Mouse (Mus musculus) adrenal gland, postnatal 4 days (tissue): ENCODE measurements at regions not wholly inside any gene's neighbourhood (a gene's known extent, or its start where the extent isn't known, plus 50 kb on each side); places are given as distances from the start of the nearest gene placed in this dataset.
A peak's percentile ranks its signal among the peaks of the same experiment; 100 is the strongest.

Experiments
- DNase-seq, 2 experiments: peaks; one replicate each; pipeline ENCODE4 v3.0.0; 2021 to 2022; ENCODE audit warnings: low spot score in 2 of 2, mixed read lengths in 2 of 2

DNA sequence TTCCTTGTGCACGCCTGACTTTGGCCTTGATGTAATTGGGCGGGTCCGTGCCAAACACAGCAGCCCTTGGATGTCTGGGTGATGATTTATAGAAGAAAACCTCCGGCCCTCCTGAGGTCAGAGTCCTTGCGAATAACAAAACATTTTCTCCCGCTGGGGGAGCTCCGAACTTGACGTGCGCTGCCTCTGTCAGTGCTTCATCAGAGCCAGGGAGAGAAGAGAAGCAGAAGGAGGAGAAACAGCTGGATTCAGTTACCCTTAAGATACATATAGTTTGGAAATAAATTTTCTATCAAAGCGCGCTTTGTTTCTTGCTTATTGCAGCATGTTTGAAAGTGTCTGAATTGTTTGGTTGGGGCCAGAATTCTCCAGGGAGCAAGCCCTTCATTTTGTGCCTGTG is 225.2 kb upstream of the Myocd start:
- peak; percentile 7 to 43 for DNase-seq

DNA sequence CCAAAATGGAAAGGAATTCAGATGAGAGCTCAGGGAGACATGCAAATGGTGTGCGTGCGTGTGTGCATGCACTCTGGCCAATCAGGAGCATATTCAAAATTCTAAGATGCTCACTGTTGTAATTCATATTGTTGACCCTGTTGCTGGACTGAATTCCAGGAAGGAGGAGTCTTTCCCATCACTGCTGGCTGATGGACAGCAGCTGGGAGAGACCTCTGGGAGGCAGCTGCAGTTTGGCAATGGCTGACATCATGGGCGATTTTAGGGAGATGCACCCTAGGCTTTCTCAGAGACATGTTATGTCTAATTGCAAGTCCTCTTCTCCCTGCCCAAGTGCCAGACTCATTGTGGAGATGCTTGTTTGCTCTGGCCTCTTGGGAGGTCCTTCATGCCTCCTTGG is 220.6 kb upstream of the Myocd start:
- DNase-seq, result no peak

DNA sequence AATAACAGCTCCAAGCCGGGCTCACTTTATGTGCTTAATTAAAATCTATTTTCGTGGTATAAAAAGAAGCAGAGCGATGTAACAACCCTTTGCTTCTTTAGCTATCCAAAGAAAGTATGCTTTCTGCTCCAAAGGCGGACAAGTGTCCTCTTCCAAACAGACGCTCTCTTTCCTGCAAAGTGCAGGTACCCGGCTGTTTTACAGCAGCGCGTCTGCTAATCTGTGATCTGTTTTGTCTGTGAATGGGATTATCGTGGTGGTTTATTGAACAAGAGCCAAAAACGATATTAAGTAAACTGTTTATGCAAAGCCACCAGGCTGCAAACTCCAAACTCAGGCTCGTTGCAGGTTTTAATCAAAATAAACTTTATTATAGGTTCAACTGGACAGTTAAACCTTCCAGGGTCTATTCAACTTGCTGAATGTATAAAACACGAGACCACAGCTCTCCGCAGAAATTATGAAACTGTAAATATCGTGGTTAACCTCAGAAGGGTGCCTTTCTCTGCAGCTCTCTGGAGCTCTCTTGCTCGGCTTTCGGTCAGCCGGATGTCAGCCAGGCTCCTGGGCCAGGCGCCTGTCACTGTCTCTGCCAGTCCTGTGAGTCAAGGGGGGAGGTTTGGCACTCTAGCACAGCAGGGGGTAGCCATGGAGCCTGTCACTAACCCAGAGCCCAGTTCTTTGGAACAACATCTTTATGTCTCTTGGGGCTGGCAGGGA is 206.2 kb upstream of the Myocd start:
- no peak for DNase-seq

DNA sequence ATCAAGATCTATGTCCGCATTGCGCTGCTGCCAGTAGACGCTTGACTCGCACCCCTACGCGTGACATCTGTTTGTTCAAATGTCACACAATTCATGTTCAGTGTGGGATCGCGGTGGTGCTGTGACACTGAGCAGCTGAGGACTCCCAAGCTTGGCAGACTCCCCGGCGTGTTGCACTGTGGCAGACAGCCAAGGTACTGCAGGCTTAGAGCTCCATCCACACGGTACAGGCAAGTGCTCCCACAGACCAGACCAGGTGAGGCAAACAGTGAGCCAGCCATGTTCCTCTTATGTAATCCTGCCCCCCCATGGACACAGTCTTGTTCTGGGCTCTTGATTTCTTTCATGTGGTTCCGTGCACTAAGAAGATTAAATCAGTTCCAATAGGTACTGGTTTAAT is 205.5 kb upstream of the Myocd start:
- DNase-seq, result peak in 1 of 2 experiments; percentile 22

DNA sequence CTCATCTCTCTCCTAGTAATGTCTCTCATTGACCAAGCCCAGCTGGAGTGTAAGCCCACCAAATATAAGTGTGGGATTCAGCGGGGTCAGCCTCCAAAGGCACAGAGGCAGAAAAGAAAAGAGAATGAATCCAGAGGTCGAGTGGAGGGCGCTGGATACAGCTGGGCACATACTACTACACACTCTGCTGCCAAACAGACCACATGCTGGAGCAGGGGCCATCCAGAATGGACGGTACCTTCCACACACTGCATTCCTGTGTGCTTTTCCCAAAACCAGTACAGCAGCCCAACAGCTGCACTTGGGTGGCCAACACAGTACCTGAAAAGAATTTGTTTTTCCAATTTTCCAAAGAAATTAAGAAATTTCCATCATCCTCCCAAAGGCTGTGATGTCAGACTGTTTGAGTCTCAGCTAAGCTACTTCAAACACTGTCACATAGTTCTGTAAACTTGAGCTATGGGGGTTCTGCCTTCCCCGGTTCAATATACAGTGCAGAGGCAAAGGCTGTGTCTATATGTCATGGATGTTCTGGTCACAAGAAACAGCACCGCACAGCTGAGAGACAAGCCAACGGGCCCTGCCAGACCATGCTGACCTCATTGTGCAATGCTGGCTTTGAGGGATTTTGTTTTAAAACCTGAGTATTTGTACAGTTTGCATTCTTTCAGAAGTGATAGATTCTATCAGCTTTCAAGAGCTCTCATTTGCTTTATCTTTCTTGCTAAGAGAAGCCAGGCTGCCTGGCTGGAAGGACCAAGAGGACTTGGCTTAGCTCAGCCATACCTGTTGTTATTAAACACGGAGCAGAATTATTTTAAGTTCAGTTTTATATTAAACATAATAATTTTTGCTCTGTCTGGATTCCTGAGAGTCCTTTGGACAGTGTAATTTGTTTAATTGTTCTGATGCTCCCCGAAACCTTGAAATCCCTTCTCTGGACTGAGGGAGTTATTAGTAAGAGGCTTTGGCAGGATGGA is 200.3 kb upstream of the Myocd start:
- DNase-seq, result no peak

DNA sequence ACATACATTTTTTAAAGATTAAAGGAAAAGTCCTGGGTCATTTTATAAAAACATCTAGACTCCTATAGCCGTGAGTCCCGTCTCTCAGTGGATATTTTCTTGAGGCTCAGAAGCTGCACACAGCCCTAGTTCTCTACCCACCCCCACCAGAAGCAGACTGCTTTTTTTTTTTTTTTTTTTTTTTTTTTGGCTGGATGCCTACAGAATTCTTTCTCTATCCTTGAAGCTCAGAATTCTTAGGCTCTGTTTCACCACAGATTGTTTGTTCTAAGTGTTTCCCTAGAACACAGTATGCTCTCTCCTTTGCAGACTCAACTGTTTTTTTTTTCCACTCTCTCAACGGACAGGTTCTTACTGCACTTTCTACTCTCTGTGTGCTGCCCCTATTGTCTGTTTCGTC is 191.3 kb upstream of the Myocd start:
- no peak for DNase-seq

DNA sequence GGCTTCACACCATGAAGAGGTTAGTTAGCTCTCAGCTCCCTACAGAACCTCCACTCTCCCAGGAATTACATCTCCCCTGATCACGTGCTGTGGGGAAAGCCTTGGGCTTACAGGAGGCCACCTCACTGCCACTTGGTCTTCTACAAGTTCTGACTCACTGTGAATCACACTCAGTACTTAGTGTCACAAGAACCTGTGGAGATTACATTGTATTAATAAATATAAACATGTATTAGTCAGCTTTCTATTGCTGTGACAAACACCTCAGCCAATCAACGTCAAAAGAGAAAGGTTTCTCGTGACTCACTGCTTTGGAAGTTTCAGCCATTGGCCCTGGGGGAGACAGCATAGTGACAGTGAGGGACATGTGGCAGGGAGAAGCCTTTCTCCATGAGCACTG is 178.6 kb upstream of the Myocd start:
- DNase-seq, result no peak

DNA sequence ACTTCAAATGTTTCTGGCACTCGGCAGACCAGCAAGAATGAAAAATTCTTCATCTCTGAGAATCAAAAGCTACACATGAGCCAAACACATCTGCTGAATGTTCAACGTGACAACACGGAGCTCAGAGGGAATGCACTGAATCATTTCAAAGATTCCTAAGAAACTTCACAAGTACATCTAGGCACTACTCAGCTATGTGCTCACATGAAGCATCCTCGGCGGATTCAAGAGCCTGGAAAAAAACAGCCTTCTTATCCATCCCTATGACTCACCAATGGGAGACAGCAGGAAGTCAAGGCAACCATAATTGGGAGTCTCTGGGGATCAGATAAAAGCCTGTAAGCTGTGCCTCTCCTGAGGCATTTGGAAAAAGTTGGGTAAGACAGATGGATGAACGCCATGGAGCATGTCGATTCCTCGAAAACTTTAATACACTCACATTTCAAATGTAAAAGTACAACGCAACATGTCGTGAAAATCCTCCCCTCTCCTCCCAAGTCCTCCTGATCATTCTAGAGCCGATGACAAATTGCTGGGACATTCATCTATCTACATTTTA is 173.8 kb upstream of the Myocd start:
- DNase-seq, result no peak

DNA sequence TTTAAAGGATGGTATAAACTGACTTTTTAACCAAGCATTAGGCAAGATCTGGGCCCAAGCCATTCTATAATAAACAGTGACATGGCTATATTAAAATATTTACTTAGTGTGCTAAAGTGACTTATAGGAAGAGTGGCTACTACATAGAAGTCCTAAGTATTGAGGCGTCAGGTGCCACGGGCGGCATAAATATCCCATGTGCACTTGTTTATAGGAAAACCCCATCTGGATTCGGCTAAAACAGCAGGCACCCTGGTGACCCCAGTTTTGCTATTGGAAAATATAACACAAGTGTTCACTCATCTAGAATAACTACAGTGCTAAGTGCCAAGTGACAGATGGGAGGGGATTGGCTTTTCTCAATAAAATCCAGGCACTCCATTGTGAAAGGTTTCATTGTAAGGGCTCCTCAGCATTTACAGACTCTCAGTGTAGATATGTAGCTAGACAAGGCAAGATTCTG is 165.9 kb upstream of the Myocd start:
- DNase-seq, result no peak

DNA sequence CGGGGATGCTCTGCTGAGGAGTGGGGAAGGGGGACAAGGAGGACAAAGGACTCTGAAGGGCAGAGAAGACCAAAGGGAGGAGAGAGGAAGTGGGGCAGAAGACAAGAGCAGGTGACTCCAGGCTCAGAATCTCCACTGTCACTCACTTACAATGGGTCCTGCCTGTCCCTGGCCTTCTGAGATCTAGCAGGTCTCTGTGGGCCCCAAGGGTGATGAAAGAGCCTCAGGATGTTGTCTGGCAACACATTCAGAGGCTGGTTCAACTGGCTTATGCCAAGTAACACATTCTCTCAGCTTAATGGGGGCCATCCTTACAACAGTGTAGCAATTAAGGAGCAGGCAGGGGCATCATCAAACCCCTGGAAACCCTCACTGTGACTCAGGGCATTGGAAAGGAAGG is 152.1 kb upstream of the Myocd start:
- no peak for DNase-seq

DNA sequence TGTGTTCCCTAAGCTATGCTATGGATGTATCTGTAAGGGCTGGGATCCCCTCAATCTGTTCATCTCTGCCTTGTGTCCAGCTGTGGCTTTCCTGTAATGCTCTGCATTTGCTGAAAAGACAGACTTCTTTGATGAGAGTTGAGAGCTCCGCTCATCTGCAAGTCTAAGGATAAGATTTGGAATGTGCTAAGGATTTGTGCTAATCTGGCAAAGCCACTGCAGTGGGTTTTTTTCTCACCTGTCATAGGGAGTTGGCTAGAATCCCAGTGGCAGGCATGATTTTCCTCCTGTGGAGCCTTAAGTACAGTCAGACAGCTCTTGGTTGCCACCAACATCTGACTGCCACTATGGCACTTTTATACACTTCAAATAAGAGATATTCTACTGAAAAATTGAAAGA is 138.8 kb upstream of the Myocd start:
- no peak for DNase-seq

DNA sequence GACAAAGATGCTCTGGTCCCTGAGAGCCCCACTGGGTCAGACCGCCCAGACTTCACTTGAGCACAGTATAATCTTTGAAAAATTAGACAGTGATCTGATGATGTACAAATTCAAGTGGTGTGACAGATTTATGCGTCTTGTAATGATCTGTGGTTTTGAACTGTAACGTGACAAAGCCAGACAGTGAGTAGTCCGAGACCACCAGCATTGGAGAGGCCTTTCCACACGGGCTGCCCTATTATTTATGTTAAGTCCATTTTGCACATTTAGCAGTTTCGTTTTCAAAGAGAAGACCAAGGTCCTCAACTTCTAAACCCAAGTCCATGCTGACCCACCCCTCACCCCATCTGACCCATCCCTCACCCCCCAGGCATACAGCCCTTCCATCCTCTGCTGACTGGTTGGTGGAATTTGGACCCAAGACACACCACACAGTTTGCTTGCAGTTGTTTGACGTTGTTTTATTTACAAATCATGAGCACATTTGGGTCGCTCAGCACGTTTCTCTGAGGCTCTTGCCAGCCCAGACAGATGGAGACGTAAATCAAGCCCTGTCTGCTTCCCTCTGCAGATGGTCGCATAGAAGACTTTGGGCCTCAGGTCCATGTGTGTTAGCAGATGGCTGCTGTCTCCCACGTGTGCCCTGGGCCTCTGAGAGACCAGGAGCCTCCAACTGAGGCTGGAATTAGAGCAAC is 132.8 kb upstream of the Myocd start:
- no peak for DNase-seq

DNA sequence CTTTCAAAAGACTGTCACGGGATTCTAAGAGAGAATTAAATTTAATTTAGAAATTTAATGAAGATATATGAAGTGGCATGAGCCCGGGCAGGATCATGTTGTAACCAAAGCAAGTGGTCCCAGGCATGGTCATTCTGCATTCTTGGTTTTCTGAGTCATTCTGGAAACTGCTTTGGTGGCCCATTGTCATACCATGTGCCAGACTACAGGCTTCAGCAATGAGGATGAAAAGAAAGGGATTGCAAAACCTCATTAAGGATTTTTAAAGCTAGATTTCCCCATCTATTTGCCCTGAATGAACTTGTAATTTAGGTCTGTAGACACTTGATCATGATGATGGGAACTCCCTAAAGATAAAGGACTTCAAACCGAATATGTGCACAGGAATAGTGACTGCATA is 119.4 kb upstream of the Myocd start:
- DNase-seq, result no peak

DNA sequence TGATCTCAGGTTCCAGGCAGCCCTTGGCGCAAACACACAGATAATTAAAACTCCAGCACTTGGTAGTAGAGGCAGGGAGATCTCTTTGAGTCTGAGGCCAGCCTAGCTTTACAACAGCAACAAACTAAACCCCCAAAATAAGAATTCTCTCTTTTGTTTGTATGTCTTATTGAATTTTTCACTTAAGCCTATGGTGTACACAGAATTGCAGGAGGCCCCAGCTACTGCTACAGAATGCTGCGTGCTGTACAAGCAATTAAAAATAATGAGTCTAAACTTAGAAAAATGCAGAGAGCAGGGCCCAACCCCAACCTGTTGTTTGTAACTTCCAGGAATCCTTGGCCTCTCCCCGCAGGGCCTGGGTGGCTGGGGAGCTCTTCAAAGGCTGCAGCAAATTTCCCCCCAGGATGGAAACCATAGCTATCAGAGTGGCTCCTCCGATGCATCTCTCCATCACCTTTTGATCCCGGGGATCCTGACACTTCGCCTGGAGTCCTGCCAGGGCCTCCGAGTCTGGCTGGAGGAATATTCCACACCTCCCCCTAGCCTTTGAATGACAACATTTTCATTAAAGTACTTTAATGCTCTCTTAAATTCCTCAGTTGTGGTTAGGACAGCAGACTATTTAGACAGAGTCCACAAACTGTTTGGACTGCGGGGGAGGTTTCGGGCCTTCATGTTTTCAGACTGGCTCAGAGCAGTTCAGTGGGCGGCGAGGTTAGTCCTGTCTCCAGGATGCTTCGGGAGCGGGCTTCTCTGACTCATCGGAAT is 116.7 kb upstream of the Myocd start:
- no peak for DNase-seq

DNA sequence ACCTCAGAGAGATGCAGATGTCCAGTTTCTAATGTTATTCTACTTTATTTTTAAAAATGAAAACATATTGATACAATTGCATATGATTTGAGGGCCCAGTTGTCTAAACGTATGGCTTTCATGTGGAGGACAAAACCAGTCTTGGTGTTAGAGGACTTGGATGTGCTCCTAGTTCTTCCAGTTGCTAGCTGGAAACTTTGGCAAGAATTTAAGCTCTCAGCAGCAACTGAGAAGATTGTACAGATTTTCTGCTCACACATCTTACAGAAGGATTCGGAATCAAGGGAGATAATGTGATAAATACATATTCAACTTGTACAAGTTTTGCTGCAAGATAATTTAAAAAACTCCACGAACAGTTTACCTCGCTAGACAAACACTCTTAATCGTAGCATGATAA is 105.6 kb upstream of the Myocd start:
- no peak for DNase-seq

DNA sequence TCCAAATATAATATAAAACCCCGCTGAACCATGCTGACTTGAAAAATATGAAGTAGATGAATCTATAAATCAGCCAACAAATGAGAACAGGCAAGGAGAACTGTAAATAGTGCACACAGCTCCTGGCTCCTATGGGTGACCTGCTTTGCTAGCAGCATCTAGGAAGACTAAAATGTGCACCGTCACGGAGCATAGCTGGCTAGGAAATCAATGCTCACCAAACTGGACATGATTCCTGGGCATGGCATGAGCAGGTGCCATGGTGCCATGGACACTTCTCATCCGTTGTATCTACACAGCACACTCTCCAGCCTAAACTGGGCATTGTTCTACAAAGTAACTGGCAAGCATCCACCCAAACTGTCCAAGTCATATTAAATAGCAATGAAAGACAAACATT is 103.3 kb upstream of the Myocd start:
- DNase-seq, result no peak

DNA sequence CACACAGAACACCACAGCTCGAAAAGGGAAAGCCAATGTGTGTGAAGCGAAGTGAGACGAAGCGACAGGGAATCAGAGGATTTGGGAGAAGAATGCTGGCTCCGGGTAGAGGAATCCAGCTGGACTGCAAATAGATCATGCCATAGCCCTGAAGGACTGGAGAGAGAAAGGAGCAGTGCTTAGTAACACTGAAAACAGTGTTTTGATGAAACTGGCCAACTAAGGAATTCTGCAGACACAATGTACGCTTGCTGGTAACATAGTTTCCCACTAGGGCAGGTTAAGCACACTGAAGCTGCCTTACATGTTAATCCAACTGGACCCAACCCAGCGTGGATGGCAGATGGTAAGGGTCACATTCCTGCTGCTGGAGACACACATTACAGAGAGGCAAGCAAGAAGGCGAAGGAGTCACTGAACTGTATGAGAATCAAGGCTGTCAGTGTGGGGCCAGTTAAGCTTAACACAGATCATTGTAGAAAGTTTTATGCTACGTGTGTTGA is 102.6 kb upstream of the Myocd start:
- no peak for DNase-seq

DNA sequence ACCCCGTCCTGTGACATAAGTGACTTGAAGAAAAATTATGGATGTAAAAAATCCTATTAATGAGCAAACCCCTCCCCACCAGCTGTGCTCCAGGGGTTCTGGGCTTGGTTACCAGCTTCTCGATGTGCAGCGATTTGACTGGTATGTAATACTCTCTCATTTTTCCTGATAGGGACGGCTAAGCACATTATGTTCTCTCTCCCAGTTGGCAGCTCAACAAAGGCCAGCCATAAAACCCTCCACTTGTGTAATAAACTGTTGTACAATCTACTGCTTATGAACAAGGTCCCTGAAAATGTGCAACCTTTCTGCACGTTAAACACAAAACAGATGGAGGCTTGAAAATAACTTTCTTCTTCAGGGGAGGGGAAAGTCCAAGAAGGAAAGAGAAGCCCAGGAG is 98.0 kb upstream of the Myocd start:
- DNase-seq, result no peak

DNA sequence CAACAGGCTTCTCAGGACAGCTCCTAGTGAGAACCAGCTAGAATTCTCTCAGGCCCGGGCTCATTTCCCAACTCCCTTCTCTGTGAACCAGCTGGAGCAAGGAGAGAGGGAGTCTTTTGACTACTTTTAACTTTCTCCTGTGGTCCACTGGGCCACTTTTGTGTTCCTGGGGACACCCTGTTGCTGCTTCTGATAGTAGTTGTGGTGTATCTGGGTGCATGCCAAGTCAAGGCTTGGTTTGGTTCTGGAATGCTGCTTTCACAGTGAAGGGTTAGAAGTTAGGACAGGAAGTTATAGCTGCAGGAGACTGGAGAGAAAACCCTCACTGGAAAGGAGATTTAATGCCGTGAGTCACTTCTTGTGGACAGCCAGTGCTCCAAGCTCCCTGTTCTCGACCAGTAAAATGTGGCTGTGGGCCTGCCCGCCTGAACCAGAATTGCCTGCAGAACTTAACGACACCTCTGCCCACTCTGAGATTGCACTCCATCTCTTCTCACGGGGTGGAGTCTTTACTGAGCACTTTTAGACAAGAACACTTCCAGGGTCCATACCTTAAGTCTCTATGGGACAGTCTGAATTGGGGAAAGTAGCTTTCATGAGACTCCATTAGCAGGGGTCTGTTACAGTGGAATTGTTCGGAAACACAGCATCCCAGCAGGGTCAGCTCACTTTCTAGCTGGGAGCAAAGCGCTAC is 97.0 kb upstream of the Myocd start:
- DNase-seq, result no peak
